In the genomic region with DNA sequence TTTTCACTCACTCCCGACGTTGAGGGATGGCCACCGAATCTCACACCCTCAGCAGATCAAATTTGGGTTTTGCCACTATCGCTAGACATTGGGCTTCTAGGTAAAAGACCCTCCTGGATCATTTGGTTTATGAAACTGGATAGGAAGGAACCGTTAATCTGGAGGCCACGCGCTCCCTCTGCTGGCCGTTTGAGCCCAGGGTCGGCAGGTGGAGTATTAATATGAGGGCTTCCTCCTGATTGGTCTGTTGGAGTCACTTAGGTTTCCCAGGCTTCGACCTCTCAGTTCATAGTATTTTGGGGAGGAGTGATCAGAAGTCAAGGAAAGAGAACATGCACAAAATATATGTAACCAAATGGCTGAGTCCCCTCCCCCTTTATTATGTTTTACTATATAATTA, we compare ENCODE assay signal across 8 mouse cellular contexts. TPM values are rescaled to one million over a fixed set of nuclear protein-coding genes. Genes with fewer than 3 reads are reported as not detected.
DNase-seq lines count a peak whose midpoint lies in the region; ATAC-seq and TF ChIP-seq lines count a peak whose summit lies in the region.

No protein-coding gene starts in this region.

- ATAC-seq in Patski: peak; percentile 46
- ATAC-seq in neural tube, embryonic 14.5 days (ENCODE audit: low read depth): peak; percentile 56; the same call in 1 of the 2 replicates

- CTCF ChIA-PET in Patski (lab: Charles Lee): interaction anchor here (1.5 to 1.6 kb wide), 2 partner anchors 15 to 18 kb away, joined by 5 read pairs; no protein-coding TSS in a partner anchor

- no peak overlapping the region for H3K4me2 ChIP-seq in neural tube, embryonic 14.5 days (ENCODE audit: low read depth, low read length)

- in situ Hi-C loops in Patski (cut with MboI; ENCODE audit: low pct_unique_long_range_greater_than_20kb): no loop called here

- TF ChIP-seq CTCF in Patski (IDR thresholded peaks at IDR 0.05): peak; percentile 79

- H3K36me3 ChIP-seq in limb, embryonic 10.5 days: no peaks in the 10 kb centered on the region
- no peaks in the 10 kb centered on the region for H3K36me3 ChIP-seq in neural tube, embryonic 14.5 days (ENCODE audit: control insufficient read depth, insufficient read depth, low read length)

- H3K27ac ChIP-seq in limb, embryonic 10.5 days: no peak overlapping the region
- H3K27ac ChIP-seq in neural tube, embryonic 14.5 days (ENCODE audit: low read depth, low read length): no peak overlapping the region

- no peaks in the 10 kb centered on the region for H3K27me3 ChIP-seq in Patski
- H3K27me3 ChIP-seq in limb, embryonic 10.5 days (ENCODE audit: low read depth, poor library complexity, severe bottlenecking): no peaks in the 10 kb centered on the region
- H3K27me3 ChIP-seq in neural tube, embryonic 14.5 days (ENCODE audit: control insufficient read depth, insufficient read depth, low read length): no peaks in the 10 kb centered on the region

- POLR2A ChIA-PET in Patski (lab: Charles Lee): no interaction called here

- no peak overlapping the region for H3K4me3 ChIP-seq in limb, embryonic 10.5 days
- H3K4me3 ChIP-seq in neural tube, embryonic 14.5 days (ENCODE audit: low read depth, low read length): no peak overlapping the region

- H3K9me3 ChIP-seq in limb, embryonic 10.5 days (replicated peaks): no peaks in the 10 kb centered on the region
- H3K9me3 ChIP-seq in neural tube, embryonic 14.5 days (ENCODE audit: control insufficient read depth, low read length): no peaks in the 10 kb centered on the region

- H3K4me1 ChIP-seq in limb, embryonic 10.5 days: no peaks in the 10 kb centered on the region
- H3K4me1 ChIP-seq in neural tube, embryonic 14.5 days (ENCODE audit: control insufficient read depth, insufficient read depth, low read length): no peaks in the 10 kb centered on the region

- WGBS in limb, embryonic 10.5 days: 41% methylated on average over 10 of the region's 10 CpGs
- 50% methylated on average over 10 of the region's 10 CpGs for WGBS in neural tube, embryonic 14.5 days

- no peak overlapping the region for H3K9ac ChIP-seq in neural tube, embryonic 14.5 days (replicated peaks; ENCODE audit: low read depth, low read length)

- DNase-seq in left cerebral cortex, adult 18-20 months (ENCODE audit: low spot score in 2 of 2): peak; percentile 29 to 69
- DNase-seq in left cerebral cortex, adult 11 months (ENCODE audit: low spot score): no peak
- no peak for DNase-seq in Patski (ENCODE audit: low read depth, low spot score)
- peak; percentile 25 for DNase-seq in cerebellum, adult 8-10 months
- DNase-seq in gastrocnemius, postnatal 4 days (ENCODE audit: low spot score in 2 of 2): peak; percentile 24 to 41
- peak; percentile 66 for DNase-seq in limb, embryonic 10.5 days (ENCODE audit: low spot score)
- DNase-seq in natural killer cell, adult 2 months (ENCODE audit: low spot score in 2 of 2): no peak

RNA-seq across cellular contexts. Expression of a gene that starts 2.5 kb away (rescaled TPM):
- total RNA-seq in left cerebral cortex, adult 18-20 months (2021): 10 to 100 TPM; 21.4 to 21.7 TPM
- 8.0 TPM for polyA plus RNA-seq in Patski (2021)
- 1 to 10 TPM; 5.2 to 5.3 TPM for total RNA-seq in gastrocnemius, postnatal 4 days (2021)
- polyA plus RNA-seq in limb, embryonic 10.5 days (2016; fragmentation: Nextera tagmentation; extraction: Ambion mirVana): 14.9 and 19.4 TPM in 2 replicates
- polyA plus RNA-seq in neural tube, embryonic 14.5 days (2014; fragmentation: Nextera tagmentation; extraction: Ambion mirVana): 38.7 and 40.8 TPM in 2 replicates

RNA-seq across cellular contexts. Expression of a gene that starts 34.0 kb away (rescaled TPM):
- total RNA-seq in left cerebral cortex, adult 18-20 months (2021): 1 to 10 TPM; 8.5 to 8.7 TPM
- 18.8 TPM for polyA plus RNA-seq in Patski (2021)
- total RNA-seq in gastrocnemius, postnatal 4 days (2021): 10 to 100 TPM in 1 of 2 experiments, 1 to 10 TPM in 1; 9.5 to 12.3 TPM
- 10.8 and 11.0 TPM in 2 replicates for polyA plus RNA-seq in limb, embryonic 10.5 days (2016; fragmentation: Nextera tagmentation; extraction: Ambion mirVana)
- polyA plus RNA-seq in neural tube, embryonic 14.5 days (2014; fragmentation: Nextera tagmentation; extraction: Ambion mirVana): 10.9 and 17.5 TPM in 2 replicates

Comparison
In these comparisons a context has a peak if more than half of its experiments do, and no peak if none do; other contexts are left out.
1. DNase-seq: peak in left cerebral cortex, adult 18-20 months (2 of 2), cerebellum, adult 8-10 months (single experiment), gastrocnemius, postnatal 4 days (2 of 2) and limb, embryonic 10.5 days (single experiment); none in left cerebral cortex, adult 11 months (single experiment), Patski (single experiment) and natural killer cell, adult 2 months (0 of 2).